Mouse (Mus musculus): Measurements from ENCODE around the gene Nav3. TPM values are rescaled to one million over a fixed set of nuclear protein-coding genes. Genes with fewer than 3 reads are reported as not detected.

Gene Nav3
- polyA plus RNA-seq, 1 experiment, result 0.30 TPM

- no peaks in the 10 kb centered on the region for H3K27me3 ChIP-seq (ENCODE audit: control insufficient read depth, insufficient read depth, low read length)
- 39% methylated on average over 2 of the region's 2 CpGs for WGBS
- no peak overlapping the region for H3K27ac ChIP-seq (ENCODE audit: insufficient read depth, low read depth, low read length)
- no peak overlapping the region for H3K4me3 ChIP-seq (ENCODE audit: low read depth, low read length)
- TF ChIP-seq POLR2A (IDR thresholded peaks at IDR 0.05; ENCODE audit: low read depth, low read length) (no peak), CTCF (IDR thresholded peaks at IDR 0.05; ENCODE audit: extremely low read depth, insufficient read length, insufficient replicate concordance, low read depth, low read length) (no peak)
- H3K36me3 ChIP-seq (ENCODE audit: control insufficient read depth, insufficient read depth, low read length), result no peaks in the 10 kb centered on the region
- H3K4me1 ChIP-seq (ENCODE audit: control insufficient read depth, insufficient read depth, insufficient read length, low read length), result no peaks in the 10 kb centered on the region
These were observed 338.7 kb downstream of the Nav3 start for GRCm38 (mm10) chr10:110117341-110117740.

GRCm38 (mm10) chr10:110112669-110113458 lies 343.1 kb downstream of the Nav3 start:
- Histone ChIP-seq H3K4me1 (ENCODE audit: control insufficient read depth, insufficient read depth, insufficient read length, low read length) (no peaks in the 10 kb centered on the region), H3K27me3 (ENCODE audit: control insufficient read depth, insufficient read depth, low read length) (no peaks in the 10 kb centered on the region), H3K36me3 (ENCODE audit: control insufficient read depth, insufficient read depth, low read length) (no peaks in the 10 kb centered on the region), H3K4me3 (ENCODE audit: low read depth, low read length) (no peak overlapping the region), H3K27ac (ENCODE audit: insufficient read depth, low read depth, low read length) (no peak overlapping the region)
- WGBS, result 77% methylated on average over 5 of the region's 5 CpGs
- TF ChIP-seq POLR2A (IDR thresholded peaks at IDR 0.05; ENCODE audit: low read depth, low read length) (no peak), CTCF (IDR thresholded peaks at IDR 0.05; ENCODE audit: extremely low read depth, insufficient read length, insufficient replicate concordance, low read depth, low read length) (no peak)

GRCm38 (mm10) chr10:110103255-110103654 lies 352.7 kb downstream of the Nav3 start:
- Histone ChIP-seq H3K27ac (ENCODE audit: insufficient read depth, low read depth, low read length) (no peak overlapping the region), H3K4me1 (ENCODE audit: control insufficient read depth, insufficient read depth, insufficient read length, low read length) (no peaks in the 10 kb centered on the region), H3K27me3 (ENCODE audit: control insufficient read depth, insufficient read depth, low read length) (no peaks in the 10 kb centered on the region), H3K4me3 (ENCODE audit: low read depth, low read length) (no peak overlapping the region), H3K36me3 (ENCODE audit: control insufficient read depth, insufficient read depth, low read length) (no peaks in the 10 kb centered on the region)
- WGBS, result 79% methylated on average over 6 of the region's 6 CpGs
- TF ChIP-seq CTCF (IDR thresholded peaks at IDR 0.05; ENCODE audit: extremely low read depth, insufficient read length, insufficient replicate concordance, low read depth, low read length), result no peak
- TF ChIP-seq POLR2A (IDR thresholded peaks at IDR 0.05; ENCODE audit: low read depth, low read length), result no peak

DNA sequence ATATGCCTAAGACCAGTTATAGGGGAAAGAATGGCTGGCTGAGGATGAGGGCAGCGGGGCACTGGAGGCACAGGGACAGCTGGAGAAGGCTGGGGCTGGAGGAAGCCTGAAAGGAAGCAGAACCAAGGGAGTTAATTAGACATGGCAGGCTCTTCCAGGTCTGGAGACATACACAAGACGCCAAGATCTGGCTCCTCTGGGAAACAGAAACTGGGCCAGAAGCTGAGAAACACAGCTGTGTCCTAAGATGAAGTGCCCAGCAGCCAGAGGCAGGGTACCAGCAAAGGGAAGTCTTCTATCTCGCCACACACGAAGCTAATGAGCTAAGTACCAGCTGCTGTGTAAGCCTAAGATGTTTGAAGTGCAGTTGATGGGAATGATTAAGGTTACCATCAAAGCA lies 353.8 kb downstream of the Nav3 start:
- H3K27me3 ChIP-seq (ENCODE audit: control insufficient read depth, insufficient read depth, low read length), result no peaks in the 10 kb centered on the region
- H3K4me3 ChIP-seq (ENCODE audit: low read depth, low read length), result no peak overlapping the region
- TF ChIP-seq POLR2A (IDR thresholded peaks at IDR 0.05; ENCODE audit: low read depth, low read length) (no peak), CTCF (IDR thresholded peaks at IDR 0.05; ENCODE audit: extremely low read depth, insufficient read length, insufficient replicate concordance, low read depth, low read length) (no peak)
- 52% methylated on average over 4 of the region's 4 CpGs for WGBS
- no peaks in the 10 kb centered on the region for H3K4me1 ChIP-seq (ENCODE audit: control insufficient read depth, insufficient read depth, insufficient read length, low read length)
- no peak overlapping the region for H3K27ac ChIP-seq (ENCODE audit: insufficient read depth, low read depth, low read length)
- no peaks in the 10 kb centered on the region for H3K36me3 ChIP-seq (ENCODE audit: control insufficient read depth, insufficient read depth, low read length)

DNA sequence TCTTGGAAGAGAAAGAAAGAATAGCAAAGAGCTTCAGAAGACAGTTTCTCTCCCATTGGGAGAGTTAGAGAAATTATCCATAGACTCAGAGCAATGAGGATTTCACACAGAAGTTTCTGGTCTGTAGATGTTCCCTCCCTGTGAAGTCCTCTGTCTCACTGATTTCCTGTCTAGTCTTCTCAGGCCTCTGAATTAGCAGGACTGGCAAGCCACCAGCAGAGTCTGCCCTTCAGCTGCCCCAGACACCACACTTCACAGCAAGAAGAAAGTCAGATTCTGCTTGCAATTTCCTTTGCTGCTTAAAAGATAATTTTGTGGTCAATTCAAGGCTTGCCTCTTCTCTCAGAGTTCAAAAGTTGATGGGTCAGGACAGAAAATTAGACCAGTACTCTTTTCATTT lies 361.6 kb downstream of the Nav3 start:
- H3K36me3 ChIP-seq (ENCODE audit: control insufficient read depth, insufficient read depth, low read length), result no peaks in the 10 kb centered on the region
- no peak overlapping the region for H3K4me3 ChIP-seq (ENCODE audit: low read depth, low read length)
- no peak overlapping the region for H3K27ac ChIP-seq (ENCODE audit: insufficient read depth, low read depth, low read length)
- no peaks in the 10 kb centered on the region for H3K4me1 ChIP-seq (ENCODE audit: control insufficient read depth, insufficient read depth, insufficient read length, low read length)
- no peaks in the 10 kb centered on the region for H3K27me3 ChIP-seq (ENCODE audit: control insufficient read depth, insufficient read depth, low read length)
- TF ChIP-seq POLR2A (IDR thresholded peaks at IDR 0.05; ENCODE audit: low read depth, low read length) (no peak), CTCF (IDR thresholded peaks at IDR 0.05; ENCODE audit: extremely low read depth, insufficient read length, insufficient replicate concordance, low read depth, low read length) (no peak)

DNA sequence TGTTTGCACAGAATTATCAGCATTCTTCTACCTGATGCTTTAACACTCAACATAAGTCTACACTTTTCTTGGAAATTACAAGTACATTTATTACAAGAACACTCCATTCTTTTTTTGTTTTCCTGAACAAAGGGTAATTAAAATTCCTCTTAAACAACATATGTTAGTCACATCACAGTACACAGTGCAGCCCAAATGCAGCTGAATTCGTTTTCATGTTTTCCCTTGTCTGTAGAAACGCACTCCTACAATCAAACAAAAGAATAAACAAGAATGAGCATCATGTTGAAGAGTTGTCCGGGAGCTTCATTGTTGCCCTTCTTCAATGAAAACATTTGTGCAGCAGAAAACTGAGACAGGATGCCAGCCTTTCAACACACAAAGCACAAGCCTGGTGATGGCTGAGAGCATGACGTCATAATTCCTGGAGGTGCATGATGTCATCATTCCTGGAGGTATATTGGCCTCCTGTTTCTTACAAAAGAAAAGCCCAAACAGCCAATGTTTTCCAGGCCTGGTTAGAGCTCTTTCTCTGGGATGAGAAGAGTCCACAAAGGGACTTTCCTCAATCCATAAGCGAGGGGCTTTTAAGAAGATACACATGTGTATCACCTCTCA lies 367.5 kb downstream of the Nav3 start:
- TF ChIP-seq CTCF (IDR thresholded peaks at IDR 0.05; ENCODE audit: extremely low read depth, insufficient read length, insufficient replicate concordance, low read depth, low read length) (no peak), POLR2A (IDR thresholded peaks at IDR 0.05; ENCODE audit: low read depth, low read length) (no peak)
- no peaks in the 10 kb centered on the region for H3K4me1 ChIP-seq (ENCODE audit: control insufficient read depth, insufficient read depth, insufficient read length, low read length)
- no peaks in the 10 kb centered on the region for H3K36me3 ChIP-seq (ENCODE audit: control insufficient read depth, insufficient read depth, low read length)
- H3K27ac ChIP-seq (ENCODE audit: insufficient read depth, low read depth, low read length), result no peak overlapping the region
- WGBS, result 74% methylated on average over 5 of the region's 5 CpGs
- H3K27me3 ChIP-seq (ENCODE audit: control insufficient read depth, insufficient read depth, low read length), result no peaks in the 10 kb centered on the region
- no peak overlapping the region for H3K4me3 ChIP-seq (ENCODE audit: low read depth, low read length)

- H3K36me3 ChIP-seq (ENCODE audit: control insufficient read depth, insufficient read depth, low read length), result no peaks in the 10 kb centered on the region
- TF ChIP-seq POLR2A (IDR thresholded peaks at IDR 0.05; ENCODE audit: low read depth, low read length) (no peak), CTCF (IDR thresholded peaks at IDR 0.05; ENCODE audit: extremely low read depth, insufficient read length, insufficient replicate concordance, low read depth, low read length) (no peak)
- WGBS, result 72% methylated on average over 1 of the region's 1 CpGs
- H3K4me1 ChIP-seq (ENCODE audit: control insufficient read depth, insufficient read depth, insufficient read length, low read length), result no peaks in the 10 kb centered on the region
- H3K27ac ChIP-seq (ENCODE audit: insufficient read depth, low read depth, low read length), result no peak overlapping the region
- H3K4me3 ChIP-seq (ENCODE audit: low read depth, low read length), result no peak overlapping the region
- no peaks in the 10 kb centered on the region for H3K27me3 ChIP-seq (ENCODE audit: control insufficient read depth, insufficient read depth, low read length)
These were observed 370.1 kb downstream of the Nav3 start for GRCm38 (mm10) chr10:110085903-110086302.
